Mouse (Mus musculus): ENCODE data around the gene Ano9.

The Ano9 gene

DNA sequence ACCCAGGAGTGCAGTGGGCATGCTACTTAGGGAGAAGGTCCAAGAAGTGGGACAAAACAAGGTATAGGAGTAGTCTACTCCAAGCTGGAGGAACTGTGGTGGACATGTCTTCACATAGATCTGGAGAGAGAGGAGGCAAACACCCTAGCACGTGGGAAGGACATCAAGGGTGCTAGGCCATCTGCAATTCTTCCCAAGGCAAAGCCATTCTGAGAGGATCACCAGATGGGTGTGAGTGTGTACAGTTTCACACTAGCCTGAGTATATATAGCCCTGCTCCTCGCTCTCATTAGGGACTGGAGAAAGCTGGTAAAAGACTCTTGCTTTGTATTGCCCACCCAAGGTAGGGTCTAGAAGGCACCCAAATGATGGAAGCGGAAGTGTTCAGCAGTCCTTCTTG, 54.3 kb downstream of the Ano9 start:
- no peak for DNase-seq (ENCODE audit: low spot score in 2 of 2)

DNA sequence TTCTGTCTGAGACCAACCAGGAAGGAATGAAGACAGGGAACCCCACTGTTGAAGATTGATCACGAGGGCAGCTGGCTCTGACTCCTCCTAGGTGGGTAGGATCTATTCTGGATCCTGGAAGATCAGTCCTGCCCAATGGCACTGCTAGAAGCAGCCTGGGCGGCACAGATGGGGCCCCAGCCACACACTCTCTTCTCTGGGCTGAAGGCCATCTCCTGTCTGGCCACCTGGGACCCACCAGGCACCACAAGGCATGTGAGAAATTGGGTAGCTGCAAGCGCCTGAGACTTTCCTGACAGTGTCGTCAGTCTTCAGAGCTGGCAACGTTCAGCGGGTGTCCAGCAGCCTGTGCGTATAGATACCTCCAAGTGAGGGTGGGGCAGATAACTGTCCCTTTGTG, 55.1 kb downstream of the Ano9 start:
- no peak for DNase-seq (ENCODE audit: low spot score in 2 of 2)

DNA sequence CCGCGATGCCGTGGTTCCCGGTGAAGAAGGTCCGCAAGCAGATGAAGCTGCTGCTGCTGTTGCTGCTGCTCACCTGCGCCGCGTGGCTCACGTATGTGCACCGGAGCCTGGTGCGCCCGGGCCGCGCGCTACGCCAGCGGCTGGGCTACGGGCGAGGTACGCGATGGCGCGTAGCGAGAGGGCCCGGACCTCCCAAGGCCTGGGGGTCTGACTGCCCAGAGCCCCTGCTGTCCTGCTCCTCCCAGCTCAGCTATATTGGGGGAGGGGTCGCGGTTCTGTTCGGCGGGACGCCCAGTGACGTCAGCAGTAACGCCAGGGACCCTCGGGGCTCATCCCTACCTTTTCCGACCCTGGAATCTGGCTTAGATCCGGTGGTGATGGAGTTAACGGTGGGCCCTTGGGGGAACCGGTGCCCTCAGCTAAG, 56.3 kb downstream of the Ano9 start:
- DNase-seq (ENCODE audit: low spot score in 2 of 2) = no peak

DNA sequence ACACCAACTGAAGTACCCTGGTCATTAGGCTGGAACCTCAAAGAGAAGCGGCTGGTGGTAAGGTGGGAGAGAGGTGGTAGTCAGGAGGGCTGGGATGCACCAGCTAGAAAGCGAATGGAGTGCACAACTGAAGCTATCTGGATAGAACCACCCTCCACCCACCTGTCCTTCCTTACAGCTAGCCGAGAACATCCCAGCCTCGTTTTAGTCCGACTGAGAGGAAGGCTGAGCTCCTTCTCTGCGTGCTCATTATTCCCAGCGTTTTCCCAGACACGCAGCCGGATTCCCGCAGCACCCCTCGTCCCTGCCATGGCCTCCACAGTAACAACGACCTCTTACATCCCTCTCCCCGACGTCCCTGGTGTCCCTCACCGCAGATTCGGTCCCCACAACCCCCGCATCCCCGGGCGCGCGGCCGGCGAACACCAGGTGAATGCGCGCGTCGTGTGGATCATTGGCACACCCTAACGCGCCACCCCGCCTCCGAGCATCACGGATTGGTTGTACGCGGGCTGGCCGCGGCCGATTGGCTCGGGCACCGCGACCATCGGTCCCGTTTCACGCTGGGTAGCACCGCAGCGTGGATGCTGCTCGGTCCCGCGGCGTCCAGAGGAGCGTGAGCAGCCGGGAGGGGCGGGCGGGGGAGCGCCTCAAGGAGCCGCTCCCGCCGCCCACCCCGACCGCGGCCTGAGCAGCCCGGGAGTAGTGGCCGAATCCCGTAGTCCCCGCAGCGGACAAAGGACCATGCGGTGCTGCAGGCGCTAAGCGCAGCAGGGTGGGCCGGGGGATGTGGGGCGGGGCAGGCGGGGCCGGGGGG, 57.0 kb downstream of the Ano9 start, which contains the start of gene B4galnt4:
Gene B4galnt4, plus strand, starts transcription at position 679 of the 817 bp plus-strand sequence.
- peak in 1 of 2 experiments; percentile 68 for DNase-seq (ENCODE audit: low spot score in 2 of 2)

DNA sequence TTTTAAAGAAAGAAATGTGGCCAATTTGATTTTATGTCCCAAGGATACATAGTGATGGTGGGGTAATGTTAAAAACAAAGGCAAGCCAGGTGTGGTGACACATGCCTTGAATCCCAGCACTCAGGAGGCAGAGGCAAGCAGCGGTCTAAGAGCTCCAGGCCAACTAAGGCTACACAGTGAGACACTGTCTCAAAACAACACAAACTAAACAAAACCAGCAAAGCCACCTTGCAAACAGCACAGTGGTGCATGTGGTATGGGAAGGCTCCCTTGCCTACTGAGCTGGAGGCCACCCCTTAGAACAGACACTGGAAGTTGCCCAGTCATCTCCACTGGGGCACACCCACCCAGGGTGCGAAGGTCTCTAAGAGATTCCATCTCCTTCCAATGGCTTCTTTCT, 57.7 kb downstream of the Ano9 start:
- no peak for DNase-seq (ENCODE audit: low spot score in 2 of 2)

DNA sequence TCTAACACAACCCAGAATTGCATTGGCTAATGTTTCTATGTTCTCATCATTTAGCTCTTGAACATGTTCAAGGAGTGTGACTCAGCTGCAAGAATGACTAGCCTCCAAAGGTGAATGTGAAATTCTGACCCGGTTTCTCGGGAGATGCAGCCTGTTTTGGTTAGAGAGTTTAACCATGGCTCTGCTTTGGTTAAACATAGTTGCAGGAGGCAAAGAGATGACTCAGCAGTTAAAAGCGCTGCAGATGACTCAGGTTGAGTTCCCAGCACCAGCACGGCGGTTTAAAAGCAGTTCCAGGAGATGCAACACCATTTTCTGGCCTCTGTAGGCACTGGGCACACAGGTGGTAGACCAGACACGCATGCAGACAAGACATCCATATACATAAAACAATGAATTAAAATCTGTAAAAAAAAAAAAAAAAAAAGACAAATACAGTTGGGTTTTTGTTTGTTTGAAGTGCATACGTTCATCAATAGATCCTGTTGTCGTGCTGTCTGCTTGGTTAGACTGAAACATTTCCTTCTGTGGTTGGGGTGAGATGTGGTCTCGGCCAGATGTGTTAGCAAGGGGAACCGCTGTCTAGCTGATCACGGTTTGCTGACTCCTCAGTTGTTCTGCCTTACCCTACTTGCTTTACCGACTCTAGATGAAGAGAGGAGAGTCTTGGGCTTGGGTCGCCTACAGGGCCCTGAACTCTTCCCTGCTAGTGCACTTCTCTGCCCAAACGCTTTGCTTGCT, 58.8 kb downstream of the Ano9 start:
- DNase-seq (ENCODE audit: low spot score in 2 of 2) = no peak

DNA sequence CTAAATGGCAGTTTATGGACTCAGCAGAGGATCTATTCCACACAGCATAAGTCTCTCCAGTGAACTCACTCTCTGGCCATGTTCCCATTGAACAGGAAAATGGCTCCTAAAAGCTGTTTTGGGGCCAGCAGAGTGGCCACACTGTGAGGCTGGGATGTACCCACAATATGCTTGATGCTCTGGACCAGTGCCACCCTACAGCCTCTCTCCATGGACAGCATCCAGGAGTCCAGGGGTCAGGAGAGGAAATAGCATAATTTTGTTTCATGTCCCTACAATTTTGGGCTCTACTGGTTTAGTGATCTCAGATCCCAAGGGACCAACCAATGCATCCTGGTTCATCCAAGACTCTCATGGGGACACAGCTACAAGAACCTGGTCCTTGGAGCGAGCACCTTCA, 60.1 kb downstream of the Ano9 start:
- no peak for DNase-seq (ENCODE audit: low spot score in 2 of 2)

DNA sequence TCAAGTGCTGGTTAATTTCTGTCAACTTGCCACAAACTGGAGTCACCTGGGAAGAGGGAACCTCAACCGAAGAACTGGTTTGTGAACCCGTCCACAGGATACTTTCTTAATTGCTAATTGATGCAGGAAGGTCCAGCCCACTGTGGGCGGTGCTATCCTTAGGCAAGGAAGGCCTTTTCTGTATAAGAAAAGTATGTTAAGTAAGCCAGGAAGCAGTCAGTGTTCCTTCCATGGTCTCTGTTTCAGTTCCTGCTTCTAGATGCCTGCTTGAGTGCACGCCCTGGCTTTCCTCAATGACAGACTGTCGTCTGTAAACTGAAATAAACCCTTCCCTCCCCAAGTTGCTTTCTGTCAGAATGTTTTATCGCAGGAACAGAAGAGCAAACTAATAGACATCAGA, 60.6 kb downstream of the Ano9 start:
- DNase-seq (ENCODE audit: low spot score in 2 of 2) = no peak

DNA sequence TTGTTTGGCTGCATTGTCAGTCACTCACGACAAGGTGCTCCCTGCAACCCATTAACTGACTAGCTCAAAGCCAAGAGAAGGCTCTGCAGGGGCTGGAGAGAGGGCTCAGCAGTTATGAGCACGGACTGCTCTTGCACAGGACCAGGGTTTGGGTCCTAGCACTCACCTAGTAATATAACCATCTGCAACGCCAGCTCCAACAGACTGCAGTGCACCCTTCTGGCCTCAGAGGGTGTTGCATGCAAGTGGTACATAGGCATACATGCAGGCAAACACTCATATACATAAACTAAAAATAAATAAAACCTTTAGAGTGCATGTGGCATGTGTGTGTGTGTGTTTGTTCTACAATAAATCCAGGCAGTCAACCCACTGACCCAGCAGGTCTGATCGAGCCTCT, 61.8 kb downstream of the Ano9 start:
- no peak for DNase-seq (ENCODE audit: low spot score in 2 of 2)

DNA sequence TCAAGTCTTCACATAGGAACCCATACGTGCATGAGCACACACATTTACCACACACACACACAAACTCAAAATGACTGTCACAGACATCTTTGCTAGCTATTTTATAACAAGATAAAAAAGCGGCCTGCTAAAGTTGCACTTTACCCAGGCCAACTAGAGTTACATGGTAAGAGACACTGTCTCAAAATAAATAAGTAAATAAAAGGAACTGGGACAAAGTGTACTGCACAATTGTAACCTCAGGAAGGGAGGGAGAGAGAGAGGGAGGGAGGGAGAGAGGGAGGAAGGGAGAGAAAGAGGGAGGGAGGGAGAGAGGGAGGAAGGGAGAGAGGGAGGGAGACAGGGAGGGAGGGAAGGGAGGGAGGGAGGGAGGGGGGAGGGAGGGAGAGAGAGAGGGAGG, 65.2 kb downstream of the Ano9 start:
- DNase-seq (ENCODE audit: low spot score in 2 of 2) = no peak

DNA sequence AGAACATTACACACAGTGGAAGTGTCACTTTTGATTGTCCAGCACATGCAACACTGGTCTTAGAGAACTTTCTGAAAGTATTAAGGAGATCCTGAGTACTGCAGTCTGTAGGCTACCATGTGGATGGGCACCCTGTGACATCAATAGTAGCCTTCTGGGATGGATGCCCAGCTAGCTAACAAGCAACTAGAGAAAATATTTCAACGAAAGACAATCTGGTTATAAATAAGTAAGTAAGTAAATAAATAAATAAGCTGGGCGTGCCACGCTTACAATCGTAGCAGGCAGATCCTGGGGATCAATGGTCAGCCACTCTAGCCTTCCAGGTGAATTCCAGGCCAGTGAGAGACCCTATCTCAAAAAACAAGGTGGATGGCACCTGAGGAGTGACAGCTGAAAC, 65.6 kb downstream of the Ano9 start:
- DNase-seq (ENCODE audit: low spot score in 2 of 2) = no peak
